9 mouse cellular contexts compared by ENCODE assay signal in genomic region chr2:161147656-161148427, GRCm38 (mm10). TPM values are rescaled to one million over a fixed set of nuclear protein-coding genes. Genes with fewer than 3 reads are reported as not detected.
DNase-seq lines count a peak whose midpoint lies in the region; ATAC-seq lines count a peak whose summit lies in the region.
"Had no signal": no experiment of that assay in that cellular context is flagged by ENCODE, and none has a peak within 500 bp of the region (broad histone marks: within the 10 kb centered on the region; RNA-seq: fewer than 3 reads in every experiment).

No protein-coding gene starts in this region.

- ATAC-seq in hindbrain, embryonic 16.5 days = peak; percentile 90
- ATAC-seq in neural tube, embryonic 14.5 days (ENCODE audit: low read depth) = peak; percentile 76

- H3K27ac ChIP-seq in hindbrain, embryonic 16.5 days (ENCODE audit: low read depth, low read length) = peak overlapping the region; percentile 31; the same call in 1 of the 2 replicates
- no peak overlapping the region for H3K27ac ChIP-seq in neural tube, embryonic 14.5 days (ENCODE audit: low read depth, low read length)
- no peak overlapping the region for H3K27ac ChIP-seq in heart, embryonic 10.5 days
- H3K27ac ChIP-seq: limb, embryonic 12.5 days had no signal

- no peak overlapping the region for H3K4me3 ChIP-seq in hindbrain, embryonic 16.5 days (ENCODE audit: low read length)
- no peak overlapping the region for H3K4me3 ChIP-seq in neural tube, embryonic 14.5 days (ENCODE audit: low read depth, low read length)
- H3K4me3 ChIP-seq in heart, embryonic 10.5 days = no peak overlapping the region
- H3K4me3 ChIP-seq: limb, embryonic 12.5 days had no signal

- no peak overlapping the region for H3K9ac ChIP-seq in hindbrain, embryonic 16.5 days (ENCODE audit: low read depth, low read length)
- no peak overlapping the region for H3K9ac ChIP-seq in neural tube, embryonic 14.5 days (replicated peaks; ENCODE audit: low read depth, low read length)
- H3K9ac ChIP-seq: limb, embryonic 12.5 days had no signal

- WGBS in hindbrain, embryonic 16.5 days = 34% methylated on average over 4 of the region's 4 CpGs
- 41% methylated on average over 4 of the region's 4 CpGs for WGBS in neural tube, embryonic 14.5 days
- 68% methylated on average over 4 of the region's 4 CpGs for WGBS in heart, embryonic 10.5 days

- peak; percentile 77 to 78 for DNase-seq in cerebellum, postnatal 10 days
- no peak for DNase-seq in cerebellum, adult 18-20 months
- peak; percentile 57 for DNase-seq in embryo, embryonic 10.5 days (ENCODE audit: low spot score)
- no peak for DNase-seq in heart, embryonic 10.5 days (ENCODE audit: low spot score)
- DNase-seq in spleen, postnatal 36 days (ENCODE audit: low spot score in 2 of 2) = no peak
- DNase-seq in spleen, postnatal 4 days (ENCODE audit: low spot score in 2 of 2) = no peak

- no peaks in the 10 kb centered on the region for H3K36me3 ChIP-seq in hindbrain, embryonic 16.5 days (ENCODE audit: control insufficient read depth, insufficient read depth, low read length)
- H3K36me3 ChIP-seq in neural tube, embryonic 14.5 days (ENCODE audit: control insufficient read depth, insufficient read depth, low read length) = no peaks in the 10 kb centered on the region
- H3K36me3 ChIP-seq in heart, embryonic 10.5 days = no peaks in the 10 kb centered on the region
- H3K36me3 ChIP-seq: limb, embryonic 12.5 days had no signal

- H3K4me1 ChIP-seq in hindbrain, embryonic 16.5 days (ENCODE audit: control insufficient read depth, insufficient read depth, low read depth, low read length) = peaks cover 9% of the 10 kb centered on the region
- H3K4me1 ChIP-seq in neural tube, embryonic 14.5 days (ENCODE audit: control insufficient read depth, insufficient read depth, low read length) = peaks cover 11% of the 10 kb centered on the region
- no peaks in the 10 kb centered on the region for H3K4me1 ChIP-seq in heart, embryonic 10.5 days
- H3K4me1 ChIP-seq: limb, embryonic 12.5 days had no signal

- no peaks in the 10 kb centered on the region for H3K27me3 ChIP-seq in hindbrain, embryonic 16.5 days (replicated peaks; ENCODE audit: control insufficient read depth, insufficient read depth, low read length)
- no peaks in the 10 kb centered on the region for H3K27me3 ChIP-seq in neural tube, embryonic 14.5 days (ENCODE audit: control insufficient read depth, insufficient read depth, low read length)
- H3K27me3 ChIP-seq in heart, embryonic 10.5 days (ENCODE audit: insufficient read depth, poor library complexity, severe bottlenecking) = no peaks in the 10 kb centered on the region
- H3K27me3 ChIP-seq: limb, embryonic 12.5 days had no signal

- H3K4me2 ChIP-seq in hindbrain, embryonic 16.5 days (ENCODE audit: low read length) = no peak overlapping the region
- H3K4me2 ChIP-seq in neural tube, embryonic 14.5 days (ENCODE audit: low read depth, low read length) = no peak overlapping the region
- H3K4me2 ChIP-seq: limb, embryonic 12.5 days had no signal

- no peaks in the 10 kb centered on the region for H3K9me3 ChIP-seq in hindbrain, embryonic 16.5 days (ENCODE audit: control insufficient read depth, low read length)
- no peaks in the 10 kb centered on the region for H3K9me3 ChIP-seq in neural tube, embryonic 14.5 days (ENCODE audit: control insufficient read depth, low read length)
- H3K9me3 ChIP-seq in heart, embryonic 10.5 days = no peaks in the 10 kb centered on the region
- H3K9me3 ChIP-seq: limb, embryonic 12.5 days had no signal

RNA-seq across cellular contexts. Expression of gene Chd6, which starts 39.0 kb away (rescaled TPM):
- polyA plus RNA-seq in hindbrain, embryonic 16.5 days (2015; fragmentation: Nextera tagmentation; extraction: Ambion mirVana) = 27.2 and 29.8 TPM in 2 replicates
- polyA plus RNA-seq in neural tube, embryonic 14.5 days (2014; fragmentation: Nextera tagmentation; extraction: Ambion mirVana) = 35.7 and 45.6 TPM in 2 replicates
- polyA plus RNA-seq in heart, embryonic 10.5 days (2016; fragmentation: Nextera tagmentation; extraction: Ambion mirVana) = 16.6 and 22.9 TPM in 2 replicates

Comparison
In these comparisons a context has a peak if more than half of its experiments do, and no peak if none do; other contexts are left out.
1. DNase-seq: peak in cerebellum, postnatal 10 days (2 of 2) and embryo, embryonic 10.5 days (single experiment); none in cerebellum, adult 18-20 months (0 of 2), heart, embryonic 10.5 days (single experiment), spleen, postnatal 36 days (0 of 2) and spleen, postnatal 4 days (0 of 2).